Mouse (Mus musculus) lung, adult 2 months (tissue): ENCODE results near the gene Zfp418.
"Not testable (repeated sequence)": the region's sequence is repeated elsewhere in the genome, so short reads cannot be mapped to it uniquely, and the experiment has no call there.

Experiments
- CTCF ChIP-seq: fragments of 200-500 bp; IDR thresholded peaks from 2 replicates; pipeline ENCODE4 v1.5.1; 2011; ENCODE audit warnings: mild to moderate bottlenecking, low read length, control low read depth; ENCODE audit not compliant: insufficient read depth
- POLR2A ChIP-seq: fragments of 200-500 bp; IDR thresholded peaks from 2 replicates; pipeline ENCODE4 v1.6.1; 2011; ENCODE audit warnings: low read depth, mild to moderate bottlenecking, control low read depth, low read length, borderline replicate concordance; ENCODE audit errors: extremely low read depth

DNA sequence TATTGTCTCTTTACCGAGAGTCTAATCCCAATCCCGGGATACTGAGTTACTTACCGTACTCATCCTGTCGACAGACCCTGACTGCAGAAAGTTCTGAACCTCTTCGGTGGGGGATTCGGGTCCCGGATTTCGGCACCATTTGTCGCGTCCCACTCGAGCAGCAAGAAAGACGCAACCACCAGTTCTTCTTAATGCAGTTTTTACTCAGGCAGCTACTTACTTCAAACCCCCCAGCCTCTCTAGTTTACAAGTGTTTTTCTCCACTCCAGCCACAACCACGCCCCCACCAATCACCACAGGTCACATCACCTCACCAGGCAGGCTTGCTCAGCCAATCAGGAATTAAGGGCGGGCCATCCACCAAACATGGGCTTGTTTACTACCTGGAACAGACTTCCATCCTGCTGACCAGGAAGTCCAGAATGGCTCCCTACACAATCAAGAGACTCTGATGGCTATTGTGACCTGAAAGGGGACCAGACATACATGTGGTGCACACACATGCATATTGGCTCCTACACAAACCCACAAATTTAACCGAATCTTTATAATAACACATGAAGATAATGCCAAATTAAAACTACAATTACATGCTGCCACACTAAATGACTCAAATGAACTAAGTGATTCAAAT is 40.5 kb upstream of the Zfp418 start:
- TF ChIP-seq CTCF, POLR2A: not testable (repeated sequence)
